Mouse (Mus musculus): Measurements from ENCODE around the gene Map3k13. TPM values are rescaled to one million over a fixed set of nuclear protein-coding genes. Genes with fewer than 3 reads are reported as not detected.
"Not testable (repeated sequence)": the region's sequence is repeated elsewhere in the genome, so short reads cannot be mapped to it uniquely, and the experiment has no call there.

The Map3k13 gene
- polyA plus RNA-seq, 2 experiments from 2014 or later: 0.19 to 0.36 TPM

DNA sequence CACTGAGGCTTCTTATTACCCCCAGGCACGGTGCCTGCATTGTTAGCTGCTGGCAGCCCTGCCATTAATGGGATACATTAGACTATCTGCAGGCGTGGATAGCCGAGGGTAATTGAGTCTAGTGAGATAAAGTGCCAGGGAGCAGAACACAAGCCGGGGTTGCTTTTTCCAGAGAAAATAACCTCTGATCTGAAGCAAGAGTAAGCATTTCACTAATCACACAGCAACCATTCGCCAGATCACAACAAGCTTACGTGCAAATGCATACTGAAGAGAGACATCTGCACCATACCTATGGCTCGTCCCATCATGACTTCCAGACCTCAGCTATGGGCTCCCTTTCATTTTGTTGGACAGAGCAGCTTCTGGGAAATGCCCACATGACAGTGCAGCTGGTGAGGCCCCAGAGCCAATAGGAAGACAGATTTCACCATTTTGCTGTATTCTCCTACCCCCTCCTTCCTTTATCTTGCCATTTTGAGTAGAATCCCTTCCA, 59.3 kb downstream of the Map3k13 start:
- no peak for ATAC-seq

- no peak for ATAC-seq
These were observed 60.6 kb downstream of the Map3k13 start for GRCm38 (mm10) chr16:21854589-21855284.

GRCm38 (mm10) chr16:21856134-21856533, 62.0 kb downstream of the Map3k13 start:
- ATAC-seq: no peak

DNA sequence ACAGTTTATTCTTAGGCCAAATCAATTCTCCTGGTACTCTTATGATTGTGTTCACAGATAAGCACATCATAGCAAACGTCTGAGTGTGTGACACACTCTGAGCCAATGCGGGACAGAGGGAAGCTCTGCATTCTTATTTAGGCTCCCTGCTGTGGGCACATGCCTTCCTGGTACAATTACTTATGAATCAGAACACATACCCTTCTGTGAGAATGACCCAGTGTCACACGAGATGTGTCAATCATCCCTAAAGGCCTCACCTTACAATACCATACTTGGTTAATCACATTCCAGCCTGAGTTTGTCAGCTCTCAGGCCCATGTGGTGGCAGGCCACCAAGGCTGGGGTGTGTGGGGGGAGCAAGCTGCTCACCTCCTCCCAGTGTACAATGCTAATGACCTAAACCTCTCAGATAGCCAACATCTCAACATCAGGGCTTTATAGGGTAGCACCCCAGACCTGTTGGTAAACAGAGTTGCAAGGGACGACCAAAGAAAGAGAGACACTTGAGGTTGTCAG, 63.0 kb downstream of the Map3k13 start:
- no peak for ATAC-seq

DNA sequence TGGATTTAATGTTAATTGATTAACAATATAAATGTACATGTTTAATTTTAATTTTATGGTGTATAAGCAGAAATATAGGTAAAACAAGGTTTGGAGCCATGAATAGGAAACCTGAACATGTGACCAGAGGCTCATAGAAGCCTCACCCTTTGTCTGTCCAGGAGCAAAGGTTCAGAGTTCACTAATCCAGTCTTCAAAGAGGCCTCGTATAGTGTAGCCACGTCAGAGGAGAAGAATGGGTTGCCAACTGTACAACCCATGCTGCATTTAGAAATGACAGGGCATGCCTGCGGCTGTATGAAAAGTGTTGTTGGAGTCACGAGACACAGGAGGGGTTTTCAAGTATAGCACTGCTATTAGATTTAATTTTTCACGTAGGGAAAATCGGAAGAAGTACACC, 64.0 kb downstream of the Map3k13 start:
- no peak for ATAC-seq

- no peak for ATAC-seq
These were observed 64.7 kb downstream of the Map3k13 start for GRCm38 (mm10) chr16:21858882-21859281.

GRCm38 (mm10) chr16:21862448-21862847, 68.3 kb downstream of the Map3k13 start:
- ATAC-seq: no peak

- ATAC-seq: no peak
These were observed 71.3 kb downstream of the Map3k13 start for GRCm38 (mm10) chr16:21865250-21865982.

GRCm38 (mm10) chr16:21865983-21866575, 71.9 kb downstream of the Map3k13 start:
- ATAC-seq: no peak

- ATAC-seq: no peak
These were observed 73.6 kb downstream of the Map3k13 start for GRCm38 (mm10) chr16:21867727-21868126.

GRCm38 (mm10) chr16:21868651-21869050, 74.5 kb downstream of the Map3k13 start:
- ATAC-seq: no peak

GRCm38 (mm10) chr16:21869879-21870278, 75.7 kb downstream of the Map3k13 start:
- no peak for ATAC-seq

GRCm38 (mm10) chr16:21877735-21878134, 83.6 kb downstream of the Map3k13 start:
- no peak for ATAC-seq

- ATAC-seq: no peak
These were observed 84.7 kb downstream of the Map3k13 start for GRCm38 (mm10) chr16:21878834-21879233.

- no peak for ATAC-seq
These were observed 87.0 kb downstream of the Map3k13 start for GRCm38 (mm10) chr16:21881181-21881580.

DNA sequence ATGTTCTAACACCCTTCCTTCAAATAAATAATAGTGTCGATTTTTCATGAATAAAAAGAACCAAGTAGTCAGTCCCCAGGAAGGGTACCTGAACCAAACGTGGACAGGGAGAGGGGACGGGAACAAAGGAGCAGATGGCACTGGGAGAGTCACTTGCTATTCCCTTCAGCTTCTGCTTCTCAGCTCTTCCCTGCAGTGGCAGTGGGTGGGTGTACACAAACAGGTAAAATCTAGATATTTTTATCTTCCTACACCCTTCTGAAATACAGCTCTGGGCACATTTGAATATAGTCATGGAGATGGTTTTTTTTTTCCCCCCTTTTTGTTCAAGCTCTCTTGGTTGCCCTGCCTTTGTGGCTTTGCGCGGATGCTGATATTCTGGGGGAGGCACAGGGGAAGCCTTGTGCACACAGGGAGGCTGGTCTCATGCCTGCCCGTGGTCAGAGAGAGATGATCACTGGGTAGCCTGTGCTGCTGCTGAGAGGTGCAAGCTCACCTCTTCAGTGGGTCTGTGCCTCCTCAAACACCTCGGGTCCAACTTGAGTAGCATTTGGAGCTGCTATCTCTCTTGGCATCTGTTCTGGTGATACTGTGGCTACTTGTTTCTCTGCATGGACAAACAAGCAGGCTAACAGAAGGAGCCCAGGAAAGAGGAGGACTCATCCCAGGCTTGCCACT, 87.6 kb downstream of the Map3k13 start:
- no peak for ATAC-seq

DNA sequence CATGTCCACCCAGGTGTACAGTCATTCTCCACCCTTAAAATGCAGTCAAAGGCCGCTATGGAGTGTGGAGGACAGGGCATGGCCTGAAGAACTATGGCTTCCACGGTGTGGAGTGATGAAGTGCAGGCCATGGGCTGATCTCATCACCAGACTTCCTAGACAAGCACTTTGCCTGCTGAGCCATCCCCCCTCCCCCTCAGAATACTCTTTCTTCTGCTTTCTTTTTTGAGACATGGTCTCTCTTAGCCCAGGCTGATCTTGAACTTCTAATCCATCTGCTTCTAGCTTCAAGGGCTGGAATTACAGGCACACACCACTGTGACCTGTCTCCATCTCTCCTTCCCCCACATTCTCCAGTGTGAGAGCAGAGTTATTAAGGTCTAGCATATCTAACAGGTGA, 93.5 kb downstream of the Map3k13 start:
- no peak for ATAC-seq

DNA sequence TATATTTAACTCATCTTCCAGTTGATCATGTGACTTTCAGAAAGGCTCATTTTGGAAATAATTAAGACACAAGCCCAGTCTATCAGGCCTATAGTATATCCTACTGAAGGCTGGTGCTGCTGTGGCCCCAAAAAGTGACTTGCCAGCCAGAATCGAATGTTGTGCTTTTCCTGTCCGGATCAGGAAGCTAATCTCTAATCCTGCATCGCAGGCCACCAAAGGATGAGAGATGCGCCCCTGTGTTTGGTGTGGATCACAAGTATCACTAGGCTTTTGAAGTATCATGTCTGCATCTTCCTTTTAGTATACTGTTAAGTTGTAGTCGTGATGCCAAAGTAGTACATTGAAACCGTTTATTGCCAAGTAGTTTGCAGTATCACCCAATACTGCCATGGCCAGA, 99.7 kb downstream of the Map3k13 start:
- ATAC-seq: no peak

GRCm38 (mm10) chr16:21901286-21901685, 107.1 kb downstream of the Map3k13 start:
- no peak for ATAC-seq

DNA sequence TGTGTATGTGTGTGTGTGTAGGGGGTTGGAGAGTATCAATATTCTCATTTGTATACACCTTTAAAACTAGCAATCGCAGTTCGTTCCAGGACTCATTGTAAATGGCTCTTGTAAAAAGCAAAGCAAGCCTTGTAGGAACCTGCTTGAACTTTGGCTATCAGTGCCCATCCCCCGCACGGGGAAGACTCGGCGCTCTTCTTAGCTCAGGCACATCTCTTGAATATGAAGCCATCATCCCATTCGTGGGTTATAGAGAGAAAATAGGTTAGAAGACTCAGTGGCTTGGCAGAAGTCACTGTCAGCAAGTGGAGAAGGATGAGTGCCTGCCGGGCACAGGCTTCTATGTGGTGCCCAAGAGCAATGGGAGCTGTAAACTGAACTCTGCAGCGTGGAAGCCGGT, 110.5 kb downstream of the Map3k13 start:
- no peak for ATAC-seq

DNA sequence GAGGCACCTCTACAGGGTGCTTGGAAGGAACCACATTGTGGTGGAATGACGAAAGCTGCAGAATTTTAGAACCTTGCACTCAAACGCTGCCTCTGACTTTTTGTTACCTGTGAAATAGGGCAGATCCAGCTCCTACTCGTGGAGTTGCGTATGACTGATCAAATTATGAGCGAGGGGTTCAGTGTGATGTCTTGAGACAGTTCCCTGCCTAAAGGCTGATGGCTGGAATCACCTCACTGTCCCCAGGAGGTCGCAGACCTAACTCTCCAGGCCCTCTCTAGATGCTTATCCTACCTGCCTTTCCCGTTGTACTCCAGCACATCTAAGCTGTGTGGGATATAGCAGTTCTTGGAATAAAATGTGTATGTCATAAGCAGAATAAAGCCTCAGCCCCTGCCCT, 111.8 kb downstream of the Map3k13 start:
- ATAC-seq: no peak

- ATAC-seq: no peak
These were observed 112.8 kb downstream of the Map3k13 start for GRCm38 (mm10) chr16:21906902-21907301.

- ATAC-seq: not testable (repeated sequence)
These were observed 114.8 kb downstream of the Map3k13 start for GRCm38 (mm10) chr16:21908906-21909305.
